Mouse (Mus musculus) MEL (cell line): ENCODE data around the gene Mab21l1. TPM values are rescaled to one million over a fixed set of nuclear protein-coding genes. Genes with fewer than 3 reads are reported as not detected.

Experiments
- DNase-seq: peaks from one replicate; pipeline ENCODE4 v3.0.0; 2011; ENCODE audit warnings: low read depth, low spot score
- H3K27ac ChIP-seq: 2 replicates; pipeline ENCODE4 v1.5.1; 2012; ENCODE audit warnings: low read depth, mild to moderate bottlenecking, control low read depth, low read length, moderate library complexity; ENCODE audit not compliant: control insufficient read depth
- H3K27me3 ChIP-seq, 2 experiments: fragments of 150-350 bp in 1 of 2; sonication (generic) in 1 of 2; 2 replicates each; pipeline ENCODE4 v1.6.1; 2012; ENCODE audit warnings: low read length in 2 of 2, mild to moderate bottlenecking in 2 of 2, improper control_type of control experiment in 1 of 2, moderate library complexity in 1 of 2; ENCODE audit not compliant: insufficient read depth in 2 of 2, control insufficient read depth in 1 of 2
- H3K36me3 ChIP-seq, 2 experiments: 2 replicates each; pipeline ENCODE4 v1.6.1; 2012 to 2014; ENCODE audit warnings: low read length in 2 of 2, improper control_type of control experiment in 1 of 2, inconsistent platforms in 1 of 2, mild to moderate bottlenecking in 1 of 2; ENCODE audit not compliant: insufficient read depth in 2 of 2, control insufficient read depth in 1 of 2
- H3K4me1 ChIP-seq, 2 experiments: fragments of 150-350 bp in 1 of 2; sonication (generic) in 1 of 2; 2 replicates each; pipeline ENCODE4 v1.6.1; 2012; ENCODE audit warnings: low read length in 2 of 2, improper control_type of control experiment in 1 of 2, mild to moderate bottlenecking in 1 of 2; ENCODE audit not compliant: insufficient read depth in 2 of 2, control insufficient read depth in 1 of 2
- H3K4me3 ChIP-seq, 2 experiments: fragments of 150-350 bp in 1 of 2; sonication (generic) in 1 of 2; 2 replicates each; pipeline ENCODE4 v1.5.1; 2012; ENCODE audit warnings: low read depth in 2 of 2, low read length in 2 of 2, mild to moderate bottlenecking in 2 of 2, moderate library complexity in 2 of 2, control low read depth in 1 of 2, improper control_type of control experiment in 1 of 2; ENCODE audit not compliant: control insufficient read depth in 1 of 2, insufficient read depth in 1 of 2
- H3K79me2 ChIP-seq: 2 replicates; pipeline ENCODE4 v1.6.1; 2012; ENCODE audit warnings: mild to moderate bottlenecking, low read length, moderate library complexity; ENCODE audit not compliant: control insufficient read depth, poor library complexity, insufficient read depth
- H3K9ac ChIP-seq: 2 replicates; pipeline ENCODE4 v1.6.1; 2012; ENCODE audit warnings: low read depth, mild to moderate bottlenecking, control low read depth, low read length, moderate library complexity; ENCODE audit not compliant: control insufficient read depth, poor library complexity, severe bottlenecking
- H3K9me3 ChIP-seq: fragments of 150-350 bp; sonication (generic); replicated peaks from 2 replicates; pipeline ENCODE4 v1.6.1; 2012; ENCODE audit warnings: mild to moderate bottlenecking, low read length, improper control_type of control experiment, moderate library complexity; ENCODE audit not compliant: insufficient read depth
- CHD2 ChIP-seq: IDR thresholded peaks from 2 replicates; pipeline ENCODE4 v1.6.1; 2011; ENCODE audit warnings: low read length, improper control_type of control experiment
- E2F4 ChIP-seq: IDR thresholded peaks from 2 replicates; pipeline ENCODE4 v1.6.1; 2011; ENCODE audit warnings: low read depth, low read length, improper control_type of control experiment, borderline replicate concordance
- EP300 ChIP-seq, 2 experiments: IDR thresholded peaks; 2 replicates each; pipeline ENCODE4 v1.6.1; 2011; ENCODE audit warnings: improper control_type of control experiment in 2 of 2, low read length in 2 of 2, low read depth in 1 of 2, mild to moderate bottlenecking in 1 of 2
- GATA1 ChIP-seq: IDR thresholded peaks from 2 replicates; pipeline ENCODE4 v1.6.1; 2011; ENCODE audit warnings: low read depth, low read length, improper control_type of control experiment
- JUND ChIP-seq: IDR thresholded peaks from 2 replicates; pipeline ENCODE4 v1.6.1; 2011; ENCODE audit warnings: low read depth, mild to moderate bottlenecking, improper control_type of control experiment, low read length
- KAT2A ChIP-seq: conservative IDR thresholded peaks from 2 replicates; pipeline ENCODE4 v1.6.1; 2012; ENCODE audit warnings: low read depth, low read length, improper control_type of control experiment, inconsistent platforms
- MAFK ChIP-seq: IDR thresholded peaks from 2 replicates; pipeline ENCODE4 v1.6.1; 2011; ENCODE audit warnings: low read depth, mild to moderate bottlenecking, low read length, improper control_type of control experiment, borderline replicate concordance
- MAX ChIP-seq: IDR thresholded peaks from 2 replicates; pipeline ENCODE4 v1.6.1; 2011; ENCODE audit warnings: low read length, improper control_type of control experiment
- POLR2A ChIP-seq, 2 experiments: IDR thresholded peaks; 2 replicates each; pipeline ENCODE4 v1.6.1; 2011 to 2012; ENCODE audit warnings: low read length in 2 of 2, mild to moderate bottlenecking in 2 of 2, control low read depth in 1 of 2, improper control_type of control experiment in 1 of 2, low read depth in 1 of 2, moderate library complexity in 1 of 2; ENCODE audit not compliant: control insufficient read depth in 1 of 2, insufficient read depth in 1 of 2, poor library complexity in 1 of 2
- POLR2AphosphoS2 ChIP-seq: IDR thresholded peaks from 2 replicates; pipeline ENCODE4 v1.6.1; 2011; ENCODE audit warnings: low read length, improper control_type of control experiment
- TCF12 ChIP-seq: IDR thresholded peaks from 2 replicates; pipeline ENCODE4 v1.6.1; 2014; ENCODE audit warnings: low read depth, mild to moderate bottlenecking, inconsistent platforms, low read length, improper control_type of control experiment, moderate library complexity
- UBTF ChIP-seq: IDR thresholded peaks from 2 replicates; pipeline ENCODE4 v1.6.1; 2012; ENCODE audit warnings: low read depth, mild to moderate bottlenecking, inconsistent platforms, low read length, improper control_type of control experiment, moderate library complexity, borderline replicate concordance; ENCODE audit not compliant: insufficient read depth
- USF1 ChIP-seq: IDR thresholded peaks from 2 replicates; pipeline ENCODE4 v1.6.1; 2014; ENCODE audit warnings: low read depth, mild to moderate bottlenecking, inconsistent platforms, low read length, improper control_type of control experiment, moderate library complexity
- ZC3H11A ChIP-seq: IDR thresholded peaks from 2 replicates; pipeline ENCODE4 v1.6.1; 2012; ENCODE audit warnings: low read depth, mild to moderate bottlenecking, inconsistent platforms, low read length, improper control_type of control experiment
- ZMIZ1 ChIP-seq: IDR thresholded peaks from 2 replicates; pipeline ENCODE4 v1.6.1; 2012; ENCODE audit warnings: low read depth, mild to moderate bottlenecking, inconsistent platforms, low read length, improper control_type of control experiment, moderate library complexity
- polyA plus RNA-seq, 2 experiments: library from polyadenylated mRNA; stranded (reverse) in 1 of 2; unstranded in 1 of 2; fragments of >175 nt in 1 of 2; fragments of >200 nt in 1 of 2; gene quantifications; 2 replicates each; pipeline versions ENCODE4 v1.2.1 to v1.2.4; 2012; ENCODE audit warnings: low replicate concordance in 2 of 2, low read depth in 1 of 2; ENCODE audit not compliant: insufficient read length in 2 of 2, insufficient read depth in 1 of 2, missing spikeins in 1 of 2
- total RNA-seq: library from RNA; depleted of rRNA; stranded (reverse); fragments of 300-350 nt; gene quantifications from 2 replicates; pipeline ENCODE4 v1.2.3, GENCODE M21; 2012

The Mab21l1 gene
- total and polyA plus RNA-seq, 3 experiments, result not detected

- TF ChIP-seq UBTF (no peak), TCF12 (no peak), EP300 (IDR thresholded peaks at IDR 0.05; ENCODE audit: low read depth in 1 of 2, low read length in 2 of 2) (no peak), USF1 (no peak), E2F4 (no peak), POLR2AphosphoS2 (no peak), JUND (no peak), ZMIZ1 (no peak), GATA1 (no peak), MAX (no peak), ZC3H11A (no peak), MAFK (no peak), POLR2A (IDR thresholded peaks at IDR 0.05; ENCODE audit: control insufficient read depth in 1 of 2, insufficient read depth in 1 of 2, low read depth in 1 of 2, low read length in 2 of 2, poor library complexity in 1 of 2) (no peak)
- no peak for DNase-seq
- Histone ChIP-seq H3K9me3 (no peaks in the 10 kb centered on the region), H3K4me3 (no peak overlapping the region), H3K79me2 (no peaks in the 10 kb centered on the region), H3K27me3 (no peaks in the 10 kb centered on the region), H3K27ac (no peak overlapping the region), H3K4me1 (no peaks in the 10 kb centered on the region), H3K9ac (no peak overlapping the region), H3K36me3 (no peaks in the 10 kb centered on the region)
Observed at GRCm38 (mm10) chr3:55785981-55786725, 3.8 kb downstream of the Mab21l1 start.

- Histone ChIP-seq H3K27me3 (no peaks in the 10 kb centered on the region), H3K79me2 (no peaks in the 10 kb centered on the region), H3K4me3 (no peak overlapping the region), H3K36me3 (no peaks in the 10 kb centered on the region), H3K9me3 (no peaks in the 10 kb centered on the region), H3K27ac (no peak overlapping the region), H3K9ac (no peak overlapping the region), H3K4me1 (no peaks in the 10 kb centered on the region)
- no peak for DNase-seq
- TF ChIP-seq KAT2A, result no peak
- no peak for TF ChIP-seq CHD2
- no peak for TF ChIP-seq POLR2AphosphoS2
- TF ChIP-seq ZC3H11A, result no peak
Observed at GRCm38 (mm10) chr3:55786835-55787486, 4.7 kb downstream of the Mab21l1 start.
